Mouse (Mus musculus) WW6 (cell line): ENCODE results near the gene Tmem213.

Experiments used
- DNase-seq: peaks from one replicate; pipeline ENCODE4 v3.0.0-alpha.2; 2013; ENCODE audit warnings: low read depth, low spot score

The Tmem213 gene

GRCm38 (mm10) chr6:38109160-38109795 lies at the start of gene Tmem213:
Gene Tmem213 (plus strand): TSS chr6:38109255.
- no peak for DNase-seq

DNA sequence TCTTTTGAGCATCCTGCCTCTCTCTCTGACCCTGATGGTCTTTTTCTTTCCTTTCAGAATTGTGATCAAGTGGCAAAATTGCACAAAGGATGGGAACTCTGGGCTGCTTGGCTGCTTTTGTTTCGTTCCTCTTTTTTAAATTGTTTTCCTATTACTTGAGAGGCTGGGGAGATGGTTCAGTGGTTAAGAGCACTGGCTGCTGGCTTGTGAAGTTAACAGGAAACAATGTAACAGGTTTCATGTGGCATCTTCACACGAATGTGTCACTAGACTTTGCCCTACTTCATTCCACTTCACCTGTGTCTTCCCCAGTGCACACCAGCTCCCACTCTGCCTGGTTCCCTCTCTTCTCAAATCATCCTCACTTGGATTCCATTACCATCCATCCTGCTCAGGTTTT lies 44.4 kb upstream of the Tmem213 start:
- no peak for DNase-seq

- no peak for DNase-seq
Measured at GRCm38 (mm10) chr6:38065122-38065500, 43.9 kb upstream of the Tmem213 start.

DNA sequence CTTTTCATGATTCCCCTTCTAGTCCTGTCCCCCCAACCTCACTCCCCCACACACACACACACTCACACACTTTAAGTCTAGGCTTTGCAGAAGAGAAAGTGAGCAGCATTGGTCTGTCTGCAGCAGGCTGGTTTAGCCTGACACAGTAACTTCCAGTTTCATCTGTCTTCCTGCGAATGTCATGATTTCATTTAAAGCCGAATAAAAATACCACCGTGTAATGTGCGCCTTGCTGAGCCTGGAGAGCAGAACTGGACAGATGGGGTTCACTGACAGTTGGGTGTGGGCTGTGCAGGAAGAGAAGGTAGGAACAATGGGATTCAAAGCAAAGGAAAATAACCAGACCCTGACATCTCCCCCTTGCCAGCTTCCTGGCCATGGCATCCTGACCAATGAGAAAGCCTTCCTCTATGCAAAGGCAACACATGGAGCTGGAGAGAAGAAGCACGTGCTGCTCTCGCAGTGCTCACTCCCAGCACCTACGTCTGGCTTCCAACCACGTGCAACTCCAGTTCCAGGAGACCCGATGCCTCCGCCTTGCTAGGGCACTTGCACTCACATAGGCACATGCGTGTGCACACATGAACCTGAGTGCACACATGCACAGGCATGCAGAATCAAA lies 43.4 kb upstream of the Tmem213 start:
- DNase-seq = no peak

DNA sequence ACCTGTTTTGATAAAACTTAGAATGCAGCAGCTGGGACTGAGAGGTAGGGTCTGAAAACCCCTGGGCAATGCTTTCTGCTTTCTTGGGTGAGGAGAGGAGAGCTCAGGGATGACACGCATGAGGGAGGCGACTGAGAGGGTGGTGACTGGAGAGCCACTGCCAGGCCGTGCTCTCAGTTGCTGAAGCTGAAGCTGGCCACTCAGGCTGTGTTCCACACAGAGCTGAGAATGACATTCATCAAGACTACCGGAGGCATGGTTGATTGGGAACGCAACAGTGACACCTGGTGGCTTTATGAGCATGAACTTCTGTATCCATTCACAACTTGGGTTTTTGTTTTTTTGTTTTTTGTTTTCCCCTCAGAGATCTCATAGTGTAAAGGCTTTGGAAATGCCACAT lies 42.8 kb upstream of the Tmem213 start:
- DNase-seq = peak; percentile 40

- DNase-seq = no peak
Measured at GRCm38 (mm10) chr6:38071256-38071655, 37.8 kb upstream of the Tmem213 start.

DNA sequence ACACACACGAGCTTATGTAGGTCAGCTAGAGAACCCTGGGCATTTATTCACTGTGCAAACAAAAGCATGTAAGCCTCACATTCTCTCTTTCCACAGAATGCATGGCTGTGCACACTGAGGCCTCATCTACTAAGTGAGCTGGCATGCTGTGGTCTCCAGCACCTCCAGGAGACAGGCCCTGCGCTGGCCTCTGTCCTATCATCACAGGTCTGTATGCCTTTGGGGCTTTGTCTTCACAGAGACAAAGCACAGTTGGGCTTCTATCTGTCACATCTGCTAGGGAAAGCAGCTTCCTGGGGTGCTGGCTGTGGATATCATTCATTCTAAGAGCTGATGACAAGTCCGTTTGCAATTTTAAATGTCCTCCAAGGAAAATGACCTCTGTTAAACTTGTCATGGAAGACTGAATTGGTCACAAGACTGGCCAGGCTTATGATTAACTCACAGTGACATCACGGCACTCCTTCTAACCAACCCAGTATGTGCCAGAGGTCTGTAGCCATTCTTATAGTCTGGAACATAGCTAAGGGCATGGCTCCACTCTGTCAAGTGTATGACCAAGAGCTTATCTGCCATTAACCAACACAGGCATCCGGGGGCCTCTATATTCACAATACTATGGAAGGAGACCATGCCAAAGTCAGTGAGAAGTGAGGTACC lies 36.8 kb upstream of the Tmem213 start:
- DNase-seq = no peak

DNA sequence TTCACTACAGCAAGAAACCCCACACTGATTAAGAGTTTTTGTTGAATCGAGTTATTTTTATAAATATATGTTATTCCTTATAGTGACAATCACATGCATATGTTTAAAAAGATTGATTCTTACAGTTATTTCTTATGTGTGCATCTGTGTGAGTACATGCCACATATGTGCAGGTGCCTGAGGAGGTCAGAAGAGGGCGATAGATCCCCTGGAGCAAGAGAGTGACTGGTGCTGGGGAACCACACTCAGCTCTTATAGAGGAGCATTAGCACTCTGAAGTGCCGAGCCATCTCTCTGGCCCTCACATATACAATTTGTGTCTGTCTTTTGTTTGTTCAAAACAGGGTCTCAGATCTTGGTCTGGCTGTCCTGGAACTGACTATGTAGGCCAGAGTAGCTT lies 35.5 kb upstream of the Tmem213 start:
- no peak for DNase-seq

GRCm38 (mm10) chr6:38080364-38080763 lies 28.7 kb upstream of the Tmem213 start:
- no peak for DNase-seq

DNA sequence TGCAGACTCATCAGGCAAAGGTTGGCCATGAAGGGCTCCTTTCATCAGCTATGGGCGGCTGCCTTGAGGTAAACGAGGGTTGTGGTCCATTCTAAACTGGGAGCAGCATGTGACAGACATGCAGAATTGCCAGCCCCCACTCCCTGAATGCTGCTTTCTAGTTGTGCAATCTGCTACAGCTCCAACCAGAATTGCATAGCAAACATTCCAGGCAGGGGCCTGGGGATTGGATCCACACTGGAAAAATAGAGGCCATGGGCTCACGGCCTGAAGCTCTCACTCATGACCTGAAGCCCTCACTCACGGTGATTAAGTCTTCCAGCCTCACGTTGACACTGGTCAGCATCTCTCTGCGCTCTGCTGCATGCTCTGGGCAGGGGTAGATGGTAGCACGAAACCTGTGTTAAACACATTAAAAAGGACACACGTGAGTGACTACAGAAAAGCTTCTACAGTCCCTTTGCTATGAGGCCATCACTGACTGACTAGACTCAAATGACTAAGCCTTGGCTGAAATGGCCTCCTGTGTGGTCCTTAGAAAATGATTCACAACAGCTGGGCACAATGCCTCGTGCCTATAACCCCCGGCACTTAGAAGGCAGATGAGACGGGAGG lies 27.2 kb upstream of the Tmem213 start:
- DNase-seq = no peak

- no peak for DNase-seq
Measured at GRCm38 (mm10) chr6:38083204-38083603, 25.9 kb upstream of the Tmem213 start.

DNA sequence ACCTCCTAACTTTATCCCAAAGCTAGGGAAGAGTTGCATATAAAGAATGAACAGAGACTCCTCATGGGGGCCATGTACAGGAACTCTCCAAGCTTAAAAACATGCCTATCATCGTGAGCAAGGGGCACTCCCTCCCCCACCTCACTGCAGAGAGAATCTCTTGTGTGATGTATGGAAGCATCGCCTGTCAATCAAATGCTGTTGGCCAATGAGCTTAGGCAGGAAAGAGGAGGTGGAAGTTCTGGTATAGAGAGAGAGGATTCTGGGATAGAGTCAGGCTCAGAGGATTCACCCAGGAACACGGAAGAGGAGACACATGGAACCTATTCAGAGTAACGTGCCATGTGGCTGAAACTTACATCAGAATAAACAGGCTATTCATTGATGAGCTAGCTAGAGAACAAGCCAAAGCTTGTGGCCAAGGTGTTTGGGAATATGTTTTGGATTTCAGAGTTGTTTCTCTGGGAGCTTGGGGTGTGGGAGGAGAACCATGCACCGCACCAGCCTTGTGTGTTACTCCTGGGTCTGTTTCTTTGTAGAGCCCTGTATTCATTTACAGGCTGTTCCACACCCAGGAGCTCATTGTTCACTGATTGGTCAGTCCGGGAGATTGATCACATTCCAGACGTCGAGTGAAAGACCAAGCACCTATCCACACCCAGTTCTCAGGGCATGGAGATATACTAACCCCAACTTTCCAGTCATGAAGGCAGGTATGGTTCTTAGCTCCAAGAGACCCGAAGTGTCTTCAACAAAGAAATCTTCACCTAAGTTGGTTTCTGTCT lies 21.6 kb upstream of the Tmem213 start:
- no peak for DNase-seq

- no peak for DNase-seq
Measured at GRCm38 (mm10) chr6:38092539-38092938, 16.5 kb upstream of the Tmem213 start.

DNA sequence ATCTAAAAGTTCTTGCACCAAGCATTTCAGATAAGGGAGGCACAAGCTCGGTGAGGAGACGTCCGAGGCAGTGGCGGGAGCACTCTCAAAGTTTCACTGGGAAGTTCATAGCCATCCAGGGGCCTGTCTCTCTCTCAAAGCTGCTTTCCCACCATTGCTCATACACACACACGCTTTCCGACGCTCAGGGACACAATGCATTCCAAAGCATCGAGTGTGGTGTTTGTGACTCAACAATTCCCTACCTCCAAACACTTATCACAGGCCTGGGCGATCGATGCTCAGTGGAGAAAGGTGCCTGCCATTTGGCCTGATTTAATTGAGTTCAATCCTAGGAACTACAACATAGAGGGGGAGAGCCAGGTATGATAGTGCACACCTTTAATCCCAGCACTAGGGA lies 14.4 kb upstream of the Tmem213 start:
- no peak for DNase-seq

DNA sequence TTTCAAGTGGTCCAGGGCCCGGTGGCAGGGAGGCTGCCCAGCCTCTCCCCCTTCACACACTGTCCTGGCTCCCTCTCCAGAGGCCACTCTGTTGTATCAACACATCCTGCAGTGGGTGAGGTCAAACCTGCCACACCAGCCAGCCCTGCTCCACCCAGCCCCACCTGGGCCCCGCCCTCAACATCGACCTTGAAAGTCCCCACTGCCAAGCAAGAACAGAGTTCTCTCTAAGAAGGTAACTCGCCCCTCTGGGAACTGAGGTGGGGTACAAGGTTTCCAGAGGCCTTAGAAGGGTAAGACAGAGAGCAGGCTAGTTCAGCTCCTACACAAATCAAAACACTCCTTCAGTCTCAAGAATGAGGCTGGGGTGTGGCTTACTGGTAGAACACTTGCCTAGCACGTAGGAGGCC lies 12.1 kb upstream of the Tmem213 start:
- no peak for DNase-seq

DNA sequence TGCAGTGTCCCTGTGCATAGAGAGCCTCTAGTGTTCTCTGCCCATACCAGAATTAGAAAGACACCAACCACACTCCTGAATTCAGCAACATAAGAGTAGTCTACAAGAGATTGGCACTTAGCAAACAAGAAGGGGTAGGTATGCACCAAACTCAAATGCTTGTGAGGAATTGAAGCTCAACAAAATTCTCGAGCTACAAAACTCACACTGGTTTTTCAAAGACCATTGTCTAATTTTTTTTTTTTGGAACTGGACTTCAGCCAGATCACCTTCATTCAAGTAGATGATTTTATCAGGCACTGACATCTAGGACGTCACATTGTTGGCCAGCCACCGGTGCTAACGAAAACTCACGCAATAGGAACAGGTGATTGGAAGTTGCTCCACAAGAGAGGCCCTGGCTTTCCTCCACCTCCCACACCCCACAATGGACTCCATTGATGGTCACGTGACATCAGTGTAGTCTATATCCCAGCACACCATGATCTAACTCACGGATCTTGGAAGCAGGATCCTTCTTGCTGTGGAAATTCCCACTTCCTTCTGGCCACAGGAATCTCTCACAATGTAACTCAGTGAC lies 6.7 kb upstream of the Tmem213 start:
- DNase-seq = no peak

- no peak for DNase-seq
Measured at GRCm38 (mm10) chr6:38103775-38104174, 5.3 kb upstream of the Tmem213 start.

GRCm38 (mm10) chr6:38105924-38106323 lies 3.1 kb upstream of the Tmem213 start:
- DNase-seq = no peak

- no peak for DNase-seq
Measured at GRCm38 (mm10) chr6:38108449-38108848, 606 bp upstream of the Tmem213 start.

DNA sequence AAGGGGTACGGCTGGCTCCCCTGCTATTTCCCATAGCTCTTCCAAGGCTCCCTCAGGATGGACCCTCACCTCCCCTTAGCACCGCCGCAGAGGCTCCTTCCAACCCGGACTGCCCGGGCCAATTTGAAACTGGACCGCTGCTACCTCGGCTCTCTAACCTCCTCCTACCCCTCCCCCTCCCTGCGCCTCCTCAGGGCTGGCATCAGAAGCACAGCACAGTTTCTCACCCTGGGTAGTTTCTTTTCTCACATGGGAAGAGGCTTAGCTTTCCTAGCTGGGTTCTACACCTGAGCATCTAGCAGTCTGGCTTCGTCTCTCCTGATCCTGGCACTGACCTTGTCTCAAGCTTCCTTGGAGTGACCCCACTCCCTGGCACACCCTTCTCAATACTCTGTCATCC lies 816 bp downstream of the Tmem213 start:
- no peak for DNase-seq

GRCm38 (mm10) chr6:38110859-38111258 lies 1.8 kb downstream of the Tmem213 start:
- no peak for DNase-seq
